Comparison of ENCODE assay signal across 26 mouse cellular contexts in genomic region chr1:178515839-178516238, GRCm38 (mm10). TPM values are rescaled to one million over a fixed set of nuclear protein-coding genes. Genes with fewer than 3 reads are reported as not detected.
DNase-seq lines count a peak whose midpoint lies in the region; ATAC-seq and TF ChIP-seq lines count a peak whose summit lies in the region.
"Had no signal": no experiment of that assay in that cellular context is flagged by ENCODE, and none has a peak within 500 bp of the region (broad histone marks: within the 10 kb centered on the region; RNA-seq: fewer than 3 reads in every experiment).

No protein-coding gene starts in this region.

- no peak for ATAC-seq in heart, embryonic 13.5 days (ENCODE audit: extremely low read depth, insufficient number of reproducible peaks, low FRiP score, low TSS enrichment)
- ATAC-seq in heart, postnatal 0 days (ENCODE audit: insufficient read depth, low read depth), result peak; percentile 36; the same call in 1 of the 2 replicates
- ATAC-seq in lung, embryonic 16.5 days (ENCODE audit: low read depth), result peak; percentile 61; the same call in 1 of the 2 replicates
- ATAC-seq: activated CD4-positive, CD25-positive, alpha-beta regulatory T cell, adult 4 months; CD4-positive, CD25-positive, alpha-beta regulatory T cell, adult 4 months; forebrain, embryonic 13.5 days; forebrain, embryonic 15.5 days; Patski had no signal

- TF ChIP-seq POLR2A in heart, adult 2 months (IDR thresholded peaks at IDR 0.05; ENCODE audit: insufficient read depth, low read depth, low read length), result no peak

- H3K79me2 ChIP-seq in heart, adult 2 months (replicated peaks; ENCODE audit: control insufficient read depth, insufficient read depth, low read length), result no peaks in the 10 kb centered on the region

- no peak overlapping the region for H3K4me3 ChIP-seq in heart, embryonic 13.5 days
- no peak overlapping the region for H3K4me3 ChIP-seq in heart, postnatal 0 days (ENCODE audit: low read depth, low read length)
- H3K4me3 ChIP-seq in heart, adult 2 months, result no peak overlapping the region
- no peak overlapping the region for H3K4me3 ChIP-seq in lung, embryonic 16.5 days (ENCODE audit: low read length)
- H3K4me3 ChIP-seq: embryonic facial prominence, embryonic 10.5 days; embryonic facial prominence, embryonic 12.5 days; forebrain, embryonic 13.5 days; forebrain, embryonic 15.5 days had no signal

- no peaks in the 10 kb centered on the region for H3K9me3 ChIP-seq in heart, embryonic 13.5 days
- no peaks in the 10 kb centered on the region for H3K9me3 ChIP-seq in heart, postnatal 0 days (replicated peaks; ENCODE audit: control insufficient read depth, low read length)
- no peaks in the 10 kb centered on the region for H3K9me3 ChIP-seq in lung, embryonic 16.5 days (ENCODE audit: control insufficient read depth, low read length)
- H3K9me3 ChIP-seq: embryonic facial prominence, embryonic 10.5 days; embryonic facial prominence, embryonic 12.5 days; forebrain, embryonic 13.5 days; forebrain, embryonic 15.5 days; G1E had no signal

- no peak for TF ChIP-seq CTCF in heart, postnatal 0 days (IDR thresholded peaks at IDR 0.05; ENCODE audit: low read depth)
- no peak for TF ChIP-seq CTCF in heart, adult 2 months (IDR thresholded peaks at IDR 0.05)

- DNase-seq in heart, adult 18-20 months, result no peak
- DNase-seq in heart, postnatal 0 days (ENCODE audit: low spot score), result peak; percentile 28
- no peak for DNase-seq in heart, adult 2 months
- DNase-seq in lung, postnatal 25 days (ENCODE audit: low spot score), result no peak
- DNase-seq in 3T3-L1 (ENCODE audit: low read depth, low spot score), result peak; percentile 44
- no peak for DNase-seq in left cerebral cortex, postnatal 10 days (ENCODE audit: extremely low spot score in 1 of 2, low spot score in 2 of 2)
- DNase-seq: adrenal gland, adult 8-10 months; adrenal gland, postnatal 14 days; adrenal gland, postnatal 36 days; B cell, adult 2 months; cerebellum, adult 11-12 months; cerebellum, adult 2 months; cerebellum, adult 9-10 months; cerebellum, postnatal 10 days; cerebellum, postnatal 25 days had no signal

- peak overlapping the region; percentile 39; the same call in 1 of the 2 replicates for H3K27ac ChIP-seq in heart, embryonic 13.5 days (replicated peaks)
- no peak overlapping the region for H3K27ac ChIP-seq in heart, postnatal 0 days (ENCODE audit: low read depth)
- H3K27ac ChIP-seq in heart, adult 2 months, result no peak overlapping the region
- no peak overlapping the region for H3K27ac ChIP-seq in lung, embryonic 16.5 days (ENCODE audit: low read length)
- H3K27ac ChIP-seq: embryonic facial prominence, embryonic 10.5 days; embryonic facial prominence, embryonic 12.5 days; forebrain, embryonic 13.5 days; forebrain, embryonic 15.5 days had no signal

- intact Hi-C loops in heart, adult 2 months (cut with DNase I), result no loop called here
- intact Hi-C loops in left cerebral cortex, postnatal 10 days (cut with DNase I), result no loop called here

- no peak for TF ChIP-seq EP300 in heart, postnatal 0 days (IDR thresholded peaks at IDR 0.05; ENCODE audit: low read depth)
- TF ChIP-seq EP300 in heart, adult 2 months (IDR thresholded peaks at IDR 0.05; ENCODE audit: insufficient read depth, low read depth, low read length), result no peak

- H3K9ac ChIP-seq in heart, embryonic 13.5 days, result no peak overlapping the region
- H3K9ac ChIP-seq in heart, postnatal 0 days (replicated peaks; ENCODE audit: low read depth, low read length), result no peak overlapping the region
- H3K9ac ChIP-seq in heart, adult 2 months (ENCODE audit: low read depth, low read length), result no peak overlapping the region
- H3K9ac ChIP-seq in lung, embryonic 16.5 days (ENCODE audit: low read length), result no peak overlapping the region
- H3K9ac ChIP-seq: embryonic facial prominence, embryonic 12.5 days; forebrain, embryonic 13.5 days; forebrain, embryonic 15.5 days had no signal

- H3K4me2 ChIP-seq in heart, embryonic 13.5 days, result no peak overlapping the region
- no peak overlapping the region for H3K4me2 ChIP-seq in heart, postnatal 0 days (ENCODE audit: low read depth, low read length)
- no peak overlapping the region for H3K4me2 ChIP-seq in lung, embryonic 16.5 days (ENCODE audit: low read depth, low read length)
- H3K4me2 ChIP-seq: embryonic facial prominence, embryonic 12.5 days; forebrain, embryonic 13.5 days; forebrain, embryonic 15.5 days had no signal

- no peaks in the 10 kb centered on the region for H3K27me3 ChIP-seq in heart, embryonic 13.5 days (replicated peaks)
- no peaks in the 10 kb centered on the region for H3K27me3 ChIP-seq in heart, postnatal 0 days (ENCODE audit: control insufficient read depth, insufficient read depth, low read length)
- no peaks in the 10 kb centered on the region for H3K27me3 ChIP-seq in heart, adult 2 months (ENCODE audit: control insufficient read depth, insufficient read depth, low read length)
- no peaks in the 10 kb centered on the region for H3K27me3 ChIP-seq in lung, embryonic 16.5 days (ENCODE audit: control insufficient read depth, insufficient read depth, low read depth, low read length)
- H3K27me3 ChIP-seq: CH12.LX; embryonic facial prominence, embryonic 12.5 days; forebrain, embryonic 13.5 days; forebrain, embryonic 15.5 days; Patski had no signal

- WGBS in heart, embryonic 13.5 days, result 63% methylated on average over 2 of the region's 2 CpGs
- 64% methylated on average over 2 of the region's 2 CpGs for WGBS in heart, postnatal 0 days
- 73% methylated on average over 2 of the region's 2 CpGs for WGBS in heart, adult 2 months
- WGBS in lung, embryonic 16.5 days, result 76% methylated on average over 2 of the region's 2 CpGs

- H3K4me1 ChIP-seq in heart, embryonic 13.5 days, result peaks cover 14% of the 10 kb centered on the region
- H3K4me1 ChIP-seq in heart, postnatal 0 days (ENCODE audit: control insufficient read depth, insufficient read depth), result no peaks in the 10 kb centered on the region
- no peaks in the 10 kb centered on the region for H3K4me1 ChIP-seq in heart, adult 2 months (ENCODE audit: control insufficient read depth, insufficient read depth, low read length)
- H3K4me1 ChIP-seq in lung, embryonic 16.5 days (replicated peaks; ENCODE audit: control insufficient read depth, insufficient read depth, low read length), result no peaks in the 10 kb centered on the region
- H3K4me1 ChIP-seq: forebrain, embryonic 13.5 days; forebrain, embryonic 15.5 days had no signal

- no peaks in the 10 kb centered on the region for H3K36me3 ChIP-seq in heart, embryonic 13.5 days
- no peaks in the 10 kb centered on the region for H3K36me3 ChIP-seq in heart, postnatal 0 days (replicated peaks; ENCODE audit: control insufficient read depth, insufficient read depth, low read length)
- H3K36me3 ChIP-seq in heart, adult 2 months (ENCODE audit: control insufficient read depth, insufficient read depth, low read length), result no peaks in the 10 kb centered on the region
- no peaks in the 10 kb centered on the region for H3K36me3 ChIP-seq in lung, embryonic 16.5 days (ENCODE audit: control insufficient read depth, insufficient read depth, low read length)
- H3K36me3 ChIP-seq: embryonic facial prominence, embryonic 10.5 days; embryonic facial prominence, embryonic 12.5 days; forebrain, embryonic 15.5 days; G1E had no signal

RNA-seq across cellular contexts. Expression of gene Kif26b, which starts 13.1 kb away (rescaled TPM):
- polyA plus RNA-seq in heart, embryonic 13.5 days (2015; fragmentation: Nextera tagmentation; extraction: Ambion mirVana), result 8.8 and 9.7 TPM in 2 replicates
- 1 to 10 TPM; 3.4 to 3.8 TPM for total RNA-seq in heart, adult 18-20 months (2021)
- total RNA-seq in heart, postnatal 0 days (2014; rRNA removed; ENCODE audit: low replicate concordance), result 19.8 and 23.8 TPM in 2 replicates
- 1.7 and 1.8 TPM in 2 replicates for polyA plus RNA-seq in heart, postnatal 0 days (2015; fragmentation: Nextera tagmentation; extraction: Ambion mirVana)
- total RNA-seq in heart, adult 2 months (2021), result 1 to 10 TPM; 2.4 to 3.0 TPM
- 0.86 and 1.1 TPM in 2 replicates for polyA plus RNA-seq in heart, adult 2 months (2012; rRNA removed)
- polyA plus RNA-seq in lung, embryonic 16.5 days (2015; fragmentation: Nextera tagmentation; extraction: Ambion mirVana), result 0.68 and 0.97 TPM in 2 replicates
- 10 to 100 TPM; 16.3 to 18.8 TPM for total RNA-seq in left cerebral cortex, postnatal 10 days (2021)
- total RNA-seq: CH12.LX had no signal
- polyA plus RNA-seq: activated CD4-positive, CD25-positive, alpha-beta regulatory T cell, adult 4 months had no signal

Comparison
In these comparisons a context has a peak if more than half of its experiments do, and no peak if none do; other contexts are left out.
1. DNase-seq: peak in heart, postnatal 0 days (single experiment) and 3T3-L1 (single experiment); none in heart, adult 18-20 months (0 of 2), heart, adult 2 months (0 of 2), lung, postnatal 25 days (single experiment) and left cerebral cortex, postnatal 10 days (0 of 2).